Mouse (Mus musculus): ENCODE data around the gene Sox13.

DNA sequence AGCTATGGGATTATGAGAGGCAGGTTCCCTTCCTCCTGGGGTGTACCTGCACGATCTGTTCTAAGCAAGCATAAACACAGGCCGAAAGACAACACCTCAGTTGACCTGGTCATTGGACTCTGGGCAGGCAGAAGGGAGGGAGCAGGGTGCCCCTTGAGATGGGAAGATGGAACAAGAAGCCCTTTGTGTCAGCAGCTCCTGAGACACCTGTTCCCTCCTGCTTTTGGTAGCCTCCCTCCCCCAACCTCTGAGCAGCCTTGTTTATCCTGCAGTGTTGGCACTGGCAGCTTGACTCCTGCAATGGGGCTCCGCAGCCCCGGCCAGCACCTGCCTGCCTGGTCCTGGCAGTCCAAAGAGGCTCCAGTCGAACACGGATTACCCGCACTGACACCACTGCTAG lies 9.1 kb downstream of the Sox13 start:
- TF ChIP-seq CTCF (IDR thresholded peaks at IDR 0.05; ENCODE audit: extremely low read depth, insufficient read length, insufficient replicate concordance, low read depth, low read length) (no peak), POLR2A (IDR thresholded peaks at IDR 0.05; ENCODE audit: low read depth, low read length) (no peak)

Data from small intestine, adult 2 months (tissue).